Mouse (Mus musculus): ENCODE measurements around the gene Tbx10. TPM values are rescaled to one million over a fixed set of nuclear protein-coding genes. Genes with fewer than 3 reads are reported as not detected.

The Tbx10 gene
- polyA plus RNA-seq, 1 experiment from 2014 or later, result not detected

DNA sequence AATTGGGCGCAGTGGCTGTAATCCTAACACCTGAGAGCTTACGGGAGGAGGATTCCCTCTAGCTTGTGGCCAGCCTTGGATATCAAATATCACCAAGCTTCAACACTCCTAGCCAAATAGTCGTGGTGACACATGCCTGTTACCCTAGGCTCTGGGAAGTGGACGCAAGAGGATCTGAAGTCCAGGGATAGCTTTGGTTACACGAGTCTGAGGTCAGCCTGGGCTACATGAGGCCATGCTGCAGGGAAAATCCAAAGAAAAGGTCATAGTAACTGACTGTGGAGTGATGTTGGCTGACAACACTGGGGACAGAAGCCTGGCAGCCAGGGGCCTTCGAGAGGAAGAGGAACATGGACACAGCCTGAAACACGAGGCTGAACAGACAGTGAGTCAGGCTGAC, 3.6 kb downstream of the Tbx10 start:
- no peak for ATAC-seq (ENCODE audit: insufficient number of reproducible peaks, insufficient read depth, low FRiP score, low TSS enrichment)
- Histone ChIP-seq H3K9me3 (no peaks in the 10 kb centered on the region), H3K9ac (no peak overlapping the region), H3K27ac (no peak overlapping the region), H3K27me3 (no peaks in the 10 kb centered on the region), H3K4me1 (peaks cover 7% of the 10 kb centered on the region), H3K4me3 (no peak overlapping the region), H3K36me3 (no peaks in the 10 kb centered on the region), H3K4me2 (replicated peaks) (no peak overlapping the region)
- 56% methylated on average over 7 of the region's 7 CpGs for WGBS

- Histone ChIP-seq H3K36me3 (peaks cover under 1% of the 10 kb centered on the region; the same call in 1 of the 2 replicates), H3K9me3 (no peaks in the 10 kb centered on the region), H3K4me3 (no peak overlapping the region), H3K9ac (no peak overlapping the region), H3K4me1 (peaks cover 14% of the 10 kb centered on the region), H3K4me2 (replicated peaks) (no peak overlapping the region), H3K27me3 (no peaks in the 10 kb centered on the region), H3K27ac (no peak overlapping the region)
- WGBS, result 84% methylated on average over 8 of the region's 8 CpGs
- ATAC-seq (ENCODE audit: insufficient number of reproducible peaks, insufficient read depth, low FRiP score, low TSS enrichment), result no peak
Measured at GRCm38 (mm10) chr19:3996747-3997146, 4.2 kb downstream of the Tbx10 start.

DNA sequence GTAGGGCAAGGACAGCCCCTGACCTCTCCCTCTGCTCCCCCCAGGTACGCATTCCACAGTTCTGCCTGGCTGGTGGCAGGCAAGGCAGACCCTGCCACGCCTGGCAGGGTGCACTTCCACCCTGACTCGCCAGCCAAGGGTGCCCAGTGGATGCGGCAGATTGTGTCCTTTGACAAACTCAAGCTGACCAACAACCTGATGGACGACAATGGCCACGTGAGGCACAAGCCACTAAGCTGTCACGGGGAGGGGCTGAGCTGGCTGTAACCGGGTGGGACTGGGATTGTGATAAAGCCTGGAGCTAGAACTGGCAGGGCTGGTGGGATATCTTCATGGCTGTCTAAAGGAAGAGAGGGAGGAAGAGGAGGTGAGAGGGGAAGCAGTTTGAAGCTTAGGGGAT, 4.7 kb downstream of the Tbx10 start:
- H3K9me3 ChIP-seq, result no peaks in the 10 kb centered on the region
- H3K27me3 ChIP-seq, result no peaks in the 10 kb centered on the region
- H3K4me1 ChIP-seq, result peaks cover 14% of the 10 kb centered on the region
- H3K4me2 ChIP-seq (replicated peaks), result no peak overlapping the region
- peaks cover 4% of the 10 kb centered on the region; the same call in 1 of the 2 replicates for H3K36me3 ChIP-seq
- no peak for ATAC-seq (ENCODE audit: insufficient number of reproducible peaks, insufficient read depth, low FRiP score, low TSS enrichment)
- no peak overlapping the region for H3K9ac ChIP-seq
- H3K4me3 ChIP-seq, result no peak overlapping the region
- no peak overlapping the region for H3K27ac ChIP-seq
- 67% methylated on average over 8 of the region's 8 CpGs for WGBS

- no peak overlapping the region for H3K4me3 ChIP-seq
- ATAC-seq (ENCODE audit: insufficient number of reproducible peaks, insufficient read depth, low FRiP score, low TSS enrichment), result no peak
- no peak overlapping the region for H3K27ac ChIP-seq
- peaks cover 4% of the 10 kb centered on the region; the same call in 1 of the 2 replicates for H3K36me3 ChIP-seq
- H3K9me3 ChIP-seq, result no peaks in the 10 kb centered on the region
- H3K4me1 ChIP-seq, result peaks cover 14% of the 10 kb centered on the region
- H3K9ac ChIP-seq, result no peak overlapping the region
- no peaks in the 10 kb centered on the region for H3K27me3 ChIP-seq
- WGBS, result 69% methylated on average over 8 of the region's 8 CpGs
- H3K4me2 ChIP-seq (replicated peaks), result no peak overlapping the region
Measured at GRCm38 (mm10) chr19:3998335-3998734, 5.8 kb downstream of the Tbx10 start.

GRCm38 (mm10) chr19:3999121-3999730, 6.7 kb downstream of the Tbx10 start:
- H3K36me3 ChIP-seq, result peaks cover 4% of the 10 kb centered on the region; the same call in 1 of the 2 replicates
- H3K4me2 ChIP-seq (replicated peaks), result peak overlapping the region; percentile 76
- H3K4me3 ChIP-seq, result peak overlapping the region; percentile 75
- H3K27me3 ChIP-seq, result no peaks in the 10 kb centered on the region
- no peaks in the 10 kb centered on the region for H3K9me3 ChIP-seq
- peaks cover 14% of the 10 kb centered on the region for H3K4me1 ChIP-seq
- ATAC-seq (ENCODE audit: insufficient number of reproducible peaks, insufficient read depth, low FRiP score, low TSS enrichment), result no peak
- H3K27ac ChIP-seq, result no peak overlapping the region
- WGBS, result 87% methylated on average over 9 of the region's 9 CpGs
- peak overlapping the region; percentile 46; the same call in 1 of the 2 replicates for H3K9ac ChIP-seq

- Histone ChIP-seq H3K9ac (peak within 1 kb of the TSS; percentile 91), H3K4me1 (peaks cover 14% of the 10 kb centered on the region), H3K27me3 (no peaks in the 10 kb centered on the region), H3K4me3 (peak within 1 kb of the TSS; percentile 75), H3K36me3 (peaks cover 4% of the 10 kb centered on the region; the same call in 1 of the 2 replicates), H3K9me3 (no peaks in the 10 kb centered on the region), H3K4me2 (replicated peaks) (peak within 1 kb of the TSS; percentile 76), H3K27ac (peak within 1 kb of the TSS; percentile 97)
- under 1% methylated on average over 64 of the region's 64 CpGs for WGBS
- ATAC-seq (ENCODE audit: insufficient number of reproducible peaks, insufficient read depth, low FRiP score, low TSS enrichment), result peak; percentile 89
Measured at GRCm38 (mm10) chr19:4000119-4000900, 7.8 kb downstream of the Tbx10 start, which contains the start of the genes Nudt8 and Gm49405. Gene Nudt8 (plus strand): TSS chr19:4000580. Gene Gm49405 (plus strand): TSS chr19:4000626.

- Histone ChIP-seq H3K9me3 (no peaks in the 10 kb centered on the region), H3K4me3 (peak overlapping the region; percentile 75), H3K27me3 (no peaks in the 10 kb centered on the region), H3K4me1 (peaks cover 14% of the 10 kb centered on the region), H3K36me3 (peaks cover 6% of the 10 kb centered on the region), H3K4me2 (replicated peaks) (peak overlapping the region; percentile 76), H3K9ac (peak overlapping the region; percentile 91), H3K27ac (peak overlapping the region; percentile 97)
- ATAC-seq (ENCODE audit: insufficient number of reproducible peaks, insufficient read depth, low FRiP score, low TSS enrichment), result no peak; the same call in 1 of the 2 replicates
- 17% methylated on average over 17 of the region's 17 CpGs for WGBS
Measured at GRCm38 (mm10) chr19:4000949-4001525, 8.5 kb downstream of the Tbx10 start.

DNA sequence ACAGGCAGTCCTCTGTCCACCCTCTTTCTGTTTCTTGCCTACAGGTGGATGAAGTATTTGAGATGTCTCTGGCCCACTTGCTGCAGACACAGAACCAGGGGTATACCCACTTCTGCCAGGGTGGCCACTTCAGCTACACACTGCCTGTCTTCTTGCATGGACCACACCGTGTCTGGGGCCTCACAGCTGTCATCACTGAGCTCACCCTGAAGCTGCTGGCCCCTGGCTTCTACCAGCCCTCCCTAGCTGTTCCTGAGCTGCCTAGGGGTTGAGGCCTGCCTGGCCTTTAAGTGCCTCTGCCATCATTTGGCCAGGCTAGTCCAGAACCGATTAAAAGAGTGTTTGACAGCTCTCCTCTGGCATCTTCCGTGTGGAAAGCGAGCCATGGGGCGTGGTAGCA, 9.2 kb downstream of the Tbx10 start:
- no peak overlapping the region for H3K9ac ChIP-seq
- H3K4me2 ChIP-seq (replicated peaks), result peak overlapping the region; percentile 76; the same call in 1 of the 2 replicates
- no peaks in the 10 kb centered on the region for H3K9me3 ChIP-seq
- peaks cover 13% of the 10 kb centered on the region for H3K36me3 ChIP-seq
- ATAC-seq (ENCODE audit: insufficient number of reproducible peaks, insufficient read depth, low FRiP score, low TSS enrichment), result no peak
- H3K27me3 ChIP-seq, result no peaks in the 10 kb centered on the region
- peaks cover 14% of the 10 kb centered on the region for H3K4me1 ChIP-seq
- WGBS, result 86% methylated on average over 5 of the region's 5 CpGs
- no peak overlapping the region for H3K4me3 ChIP-seq
- H3K27ac ChIP-seq, result no peak overlapping the region

DNA sequence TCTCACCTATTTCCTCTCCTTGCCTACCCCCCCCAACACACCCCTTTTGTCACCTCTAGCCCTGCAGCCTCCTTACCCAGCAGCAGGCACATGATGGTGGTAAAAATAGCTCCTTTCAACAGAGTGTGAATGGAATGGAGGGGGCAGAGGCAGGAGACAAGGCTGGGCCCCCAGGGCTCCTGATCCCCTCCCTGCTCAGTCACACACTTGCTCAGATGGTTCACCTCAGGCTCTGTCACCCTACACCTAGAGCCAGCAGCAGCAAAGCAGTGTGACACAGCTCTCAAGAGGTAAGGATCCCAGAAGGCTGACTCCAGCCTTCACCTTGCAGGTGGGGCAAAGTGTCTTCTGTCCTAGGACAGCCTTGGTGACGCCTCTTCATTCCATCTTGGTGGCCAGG, 10.6 kb downstream of the Tbx10 start, which contains the start of gene Doc2g:
Gene Doc2g, plus strand, starts transcription at position 202 of the 400 bp plus-strand sequence.
- Histone ChIP-seq H3K4me2 (replicated peaks) (no peak within 1 kb of the TSS), H3K27me3 (no peaks in the 10 kb centered on the region), H3K36me3 (peaks cover 27% of the 10 kb centered on the region), H3K4me3 (no peak within 1 kb of the TSS), H3K9ac (no peak within 1 kb of the TSS), H3K27ac (no peak within 1 kb of the TSS), H3K9me3 (no peaks in the 10 kb centered on the region), H3K4me1 (peaks cover 14% of the 10 kb centered on the region)
- 93% methylated on average over 1 of the region's 1 CpGs for WGBS
- ATAC-seq (ENCODE audit: insufficient number of reproducible peaks, insufficient read depth, low FRiP score, low TSS enrichment), result no peak

GRCm38 (mm10) chr19:4003641-4004040, 11.1 kb downstream of the Tbx10 start:
- Histone ChIP-seq H3K9me3 (no peaks in the 10 kb centered on the region), H3K4me2 (replicated peaks) (no peak overlapping the region), H3K4me1 (peaks cover 14% of the 10 kb centered on the region), H3K27me3 (no peaks in the 10 kb centered on the region), H3K4me3 (no peak overlapping the region), H3K9ac (no peak overlapping the region), H3K36me3 (peaks cover 32% of the 10 kb centered on the region), H3K27ac (no peak overlapping the region)
- WGBS, result 81% methylated on average over 12 of the region's 12 CpGs
- no peak for ATAC-seq (ENCODE audit: insufficient number of reproducible peaks, insufficient read depth, low FRiP score, low TSS enrichment)

DNA sequence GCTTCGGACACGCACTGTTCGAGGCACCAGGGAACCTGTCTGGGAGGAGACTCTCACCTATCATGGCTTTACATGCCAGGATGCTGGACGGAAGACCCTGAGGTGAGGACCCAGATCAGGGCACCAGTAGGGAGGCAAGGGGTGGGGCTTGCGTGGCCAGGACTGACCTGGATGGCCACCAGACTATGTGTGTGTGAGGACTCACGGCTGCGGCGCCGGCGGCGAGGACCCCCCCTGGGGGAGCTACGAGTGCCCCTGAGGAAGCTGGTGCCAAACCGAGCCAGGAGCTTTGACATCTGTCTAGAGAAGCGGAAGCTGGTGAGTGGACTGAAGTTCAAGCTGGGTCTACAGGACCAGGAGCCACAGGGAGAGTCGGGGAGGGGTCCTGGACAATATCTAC, 11.8 kb downstream of the Tbx10 start:
- ATAC-seq (ENCODE audit: insufficient number of reproducible peaks, insufficient read depth, low FRiP score, low TSS enrichment), result no peak

More for the DNA sequence above, 11.8 kb downstream of the Tbx10 start:
- Histone ChIP-seq H3K27ac (no peak overlapping the region), H3K9me3 (no peaks in the 10 kb centered on the region), H3K4me3 (no peak overlapping the region), H3K36me3 (peaks cover 38% of the 10 kb centered on the region), H3K4me2 (replicated peaks) (no peak overlapping the region), H3K27me3 (no peaks in the 10 kb centered on the region), H3K9ac (no peak overlapping the region), H3K4me1 (peaks cover 14% of the 10 kb centered on the region)
- 87% methylated on average over 15 of the region's 15 CpGs for WGBS

Measured in embryonic facial prominence, embryonic 12.5 days (tissue).